Mouse (Mus musculus): ENCODE measurements around the gene Farsb. TPM values are rescaled to one million over a fixed set of nuclear protein-coding genes. Genes with fewer than 3 reads are reported as not detected.

Farsb gene
- total and polyA plus RNA-seq, 2 experiments from 2014 or later: 72.8 to 129 TPM

GRCm38 (mm10) chr1:78414421-78414820 lies 74.3 kb downstream of the Farsb start:
- TF ChIP-seq CTCF (IDR thresholded peaks at IDR 0.05; ENCODE audit: low read depth): no peak
- Histone ChIP-seq H3K9ac (replicated peaks; ENCODE audit: low read length) (no peak overlapping the region), H3K27ac (no peak overlapping the region), H3K9me3 (ENCODE audit: low read length) (no peaks in the 10 kb centered on the region), H3K4me2 (ENCODE audit: low read depth, low read length) (no peak overlapping the region), H3K27me3 (ENCODE audit: insufficient read depth, low read length) (no peaks in the 10 kb centered on the region), H3K4me3 (ENCODE audit: low read length) (no peak overlapping the region), H3K4me1 (ENCODE audit: insufficient read depth, low read length) (no peaks in the 10 kb centered on the region), H3K36me3 (ENCODE audit: insufficient read depth, low read length) (no peaks in the 10 kb centered on the region)
- DNase-seq (ENCODE audit: low spot score) (no peak), ATAC-seq (no peak)
- 83% methylated on average over 5 of the region's 5 CpGs for WGBS

DNA sequence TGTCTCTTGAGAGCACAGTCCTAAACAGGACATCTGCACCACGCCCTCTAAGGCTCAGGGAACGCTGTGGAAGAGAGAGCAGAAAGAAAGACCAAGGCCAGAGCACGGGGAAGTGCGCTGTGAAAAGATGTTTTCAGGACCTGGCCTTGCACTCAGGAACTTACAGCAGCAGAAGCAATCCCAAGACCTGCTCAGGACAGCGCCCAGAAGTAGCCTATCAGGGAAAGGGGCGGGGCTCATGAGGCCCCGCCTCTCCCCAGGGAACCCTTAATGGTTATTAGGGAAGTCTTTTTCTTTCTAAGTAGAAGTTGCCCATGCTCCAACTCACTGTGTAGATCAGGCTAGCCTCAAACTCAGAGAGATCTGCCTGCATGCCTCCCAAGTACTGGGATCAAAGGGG lies 76.0 kb downstream of the Farsb start:
- DNase-seq (ENCODE audit: low spot score) (no peak), ATAC-seq (no peak)
- Histone ChIP-seq H3K4me1 (ENCODE audit: insufficient read depth, low read length) (no peaks in the 10 kb centered on the region), H3K9ac (replicated peaks; ENCODE audit: low read length) (no peak overlapping the region), H3K4me3 (ENCODE audit: low read length) (no peak overlapping the region), H3K9me3 (ENCODE audit: low read length) (no peaks in the 10 kb centered on the region), H3K27ac (no peak overlapping the region), H3K27me3 (ENCODE audit: insufficient read depth, low read length) (no peaks in the 10 kb centered on the region), H3K4me2 (ENCODE audit: low read depth, low read length) (no peak overlapping the region), H3K36me3 (ENCODE audit: insufficient read depth, low read length) (no peaks in the 10 kb centered on the region)
- WGBS: 37% methylated on average over 7 of the region's 7 CpGs
- no peak for TF ChIP-seq CTCF (IDR thresholded peaks at IDR 0.05; ENCODE audit: low read depth)

DNA sequence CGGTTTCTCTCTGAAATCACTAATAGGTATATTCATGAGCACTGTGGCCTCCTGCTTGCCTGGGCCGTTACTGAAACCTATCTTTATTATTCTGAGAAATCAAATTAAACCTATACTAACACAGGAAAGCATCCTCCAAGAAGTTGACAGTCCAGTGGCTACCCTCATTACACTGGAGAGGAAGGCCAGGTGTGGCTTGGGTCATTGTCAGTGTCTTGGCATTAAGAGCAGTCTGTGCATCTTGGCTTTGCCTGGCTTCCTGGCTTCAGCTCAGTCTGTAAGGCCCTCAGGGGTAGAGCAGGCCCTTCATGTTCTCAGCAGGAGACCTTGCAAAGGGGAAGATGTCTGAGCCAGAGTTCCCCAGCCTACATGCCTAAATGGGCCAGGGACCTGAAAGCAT lies 79.3 kb downstream of the Farsb start:
- DNase-seq (ENCODE audit: low spot score) (no peak), ATAC-seq (no peak)
- no peak overlapping the region for H3K27ac ChIP-seq
- no peak overlapping the region for H3K4me2 ChIP-seq (ENCODE audit: low read depth, low read length)
- WGBS: 97% methylated on average over 2 of the region's 2 CpGs
- H3K27me3 ChIP-seq (ENCODE audit: insufficient read depth, low read length): no peaks in the 10 kb centered on the region
- H3K4me3 ChIP-seq (ENCODE audit: low read length): no peak overlapping the region
- no peak overlapping the region for H3K9ac ChIP-seq (replicated peaks; ENCODE audit: low read length)
- no peak for TF ChIP-seq CTCF (IDR thresholded peaks at IDR 0.05; ENCODE audit: low read depth)
- H3K36me3 ChIP-seq (ENCODE audit: insufficient read depth, low read length): no peaks in the 10 kb centered on the region
- no peaks in the 10 kb centered on the region for H3K4me1 ChIP-seq (ENCODE audit: insufficient read depth, low read length)
- H3K9me3 ChIP-seq (ENCODE audit: low read length): no peaks in the 10 kb centered on the region

- ATAC-seq (no peak), DNase-seq (ENCODE audit: low spot score) (no peak)
- Histone ChIP-seq H3K4me1 (ENCODE audit: insufficient read depth, low read length) (no peaks in the 10 kb centered on the region), H3K9me3 (ENCODE audit: low read length) (no peaks in the 10 kb centered on the region), H3K9ac (replicated peaks; ENCODE audit: low read length) (no peak overlapping the region), H3K27ac (no peak overlapping the region), H3K4me2 (ENCODE audit: low read depth, low read length) (no peak overlapping the region), H3K4me3 (ENCODE audit: low read length) (no peak overlapping the region), H3K36me3 (ENCODE audit: insufficient read depth, low read length) (no peaks in the 10 kb centered on the region), H3K27me3 (ENCODE audit: insufficient read depth, low read length) (no peaks in the 10 kb centered on the region)
- 97% methylated on average over 4 of the region's 4 CpGs for WGBS
- no peak for TF ChIP-seq CTCF (IDR thresholded peaks at IDR 0.05; ENCODE audit: low read depth)
These were observed 87.3 kb downstream of the Farsb start for GRCm38 (mm10) chr1:78401413-78401812.

- no peak for TF ChIP-seq CTCF (IDR thresholded peaks at IDR 0.05; ENCODE audit: low read depth)
- no peaks in the 10 kb centered on the region for H3K9me3 ChIP-seq (ENCODE audit: low read length)
- no peaks in the 10 kb centered on the region for H3K4me1 ChIP-seq (ENCODE audit: insufficient read depth, low read length)
- DNase-seq (ENCODE audit: low spot score): no peak
- H3K4me2 ChIP-seq (ENCODE audit: low read depth, low read length): no peak overlapping the region
- ATAC-seq: no peak
- 78% methylated on average over 3 of the region's 3 CpGs for WGBS
- no peaks in the 10 kb centered on the region for H3K27me3 ChIP-seq (ENCODE audit: insufficient read depth, low read length)
- no peaks in the 10 kb centered on the region for H3K36me3 ChIP-seq (ENCODE audit: insufficient read depth, low read length)
- no peak overlapping the region for H3K27ac ChIP-seq
- H3K4me3 ChIP-seq (ENCODE audit: low read length): no peak overlapping the region
- H3K9ac ChIP-seq (replicated peaks; ENCODE audit: low read length): no peak overlapping the region
These were observed 88.9 kb downstream of the Farsb start for GRCm38 (mm10) chr1:78399755-78400154.

DNA sequence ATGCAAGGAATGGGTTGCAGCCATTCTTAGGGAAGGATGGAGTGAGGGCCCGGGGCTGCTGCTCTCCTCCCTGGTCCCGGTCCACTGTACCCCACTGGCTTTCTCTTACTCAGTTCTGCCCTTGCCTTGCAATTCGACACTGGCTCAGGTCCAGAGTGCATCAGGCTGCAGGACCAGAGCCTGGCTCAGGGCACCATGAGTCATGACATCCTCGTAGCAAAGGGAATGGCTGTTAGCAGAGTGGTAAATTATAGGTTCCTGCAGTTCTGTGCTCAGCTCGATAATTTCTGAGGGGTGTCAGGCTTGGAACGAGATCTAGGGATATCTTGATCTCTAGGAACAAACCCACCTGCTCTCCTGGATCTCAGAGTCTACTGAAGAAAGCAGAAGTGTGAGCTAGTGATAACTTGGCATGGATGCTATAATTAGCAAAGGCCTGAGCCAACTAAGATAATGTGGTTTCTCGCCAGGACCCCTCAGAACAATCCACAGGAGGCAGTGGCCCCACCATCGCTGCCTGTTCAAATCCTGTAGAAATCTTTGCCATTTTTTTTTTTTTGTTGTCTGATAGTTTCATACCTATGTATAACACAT lies 92.3 kb downstream of the Farsb start:
- Histone ChIP-seq H3K9ac (replicated peaks; ENCODE audit: low read length) (no peak overlapping the region), H3K27ac (no peak overlapping the region), H3K4me3 (ENCODE audit: low read length) (no peak overlapping the region), H3K27me3 (ENCODE audit: insufficient read depth, low read length) (no peaks in the 10 kb centered on the region), H3K4me1 (ENCODE audit: insufficient read depth, low read length) (no peaks in the 10 kb centered on the region), H3K36me3 (ENCODE audit: insufficient read depth, low read length) (no peaks in the 10 kb centered on the region), H3K9me3 (ENCODE audit: low read length) (no peaks in the 10 kb centered on the region), H3K4me2 (ENCODE audit: low read depth, low read length) (no peak overlapping the region)
- TF ChIP-seq CTCF (IDR thresholded peaks at IDR 0.05; ENCODE audit: low read depth): no peak
- 32% methylated on average over 8 of the region's 8 CpGs for WGBS
- DNase-seq (ENCODE audit: low spot score) (peak; percentile 17), ATAC-seq (no peak)

DNA sequence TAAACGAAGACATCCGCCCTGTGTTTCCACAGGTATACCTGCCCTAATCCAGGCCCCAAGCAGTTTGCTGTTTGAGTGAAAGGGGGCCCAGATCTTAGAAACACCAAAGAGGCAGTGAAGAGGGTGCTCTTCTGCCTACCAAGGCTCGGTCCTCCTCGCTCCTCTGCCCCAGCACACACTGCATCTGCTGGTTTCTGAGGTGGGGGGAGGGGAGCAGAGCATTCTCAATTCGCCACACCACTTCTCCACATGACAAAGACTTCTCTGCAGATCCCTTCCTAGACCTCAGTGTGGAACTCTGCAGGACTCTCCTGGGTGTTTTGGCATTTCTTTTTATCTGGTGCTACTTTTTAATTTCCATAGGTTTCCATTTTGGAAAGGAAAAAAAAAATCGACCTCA lies 93.0 kb downstream of the Farsb start:
- no peaks in the 10 kb centered on the region for H3K27me3 ChIP-seq (ENCODE audit: insufficient read depth, low read length)
- no peak overlapping the region for H3K4me2 ChIP-seq (ENCODE audit: low read depth, low read length)
- 36% methylated on average over 6 of the region's 6 CpGs for WGBS
- DNase-seq (ENCODE audit: low spot score): no peak
- no peaks in the 10 kb centered on the region for H3K36me3 ChIP-seq (ENCODE audit: insufficient read depth, low read length)
- H3K27ac ChIP-seq: no peak overlapping the region
- TF ChIP-seq CTCF (IDR thresholded peaks at IDR 0.05; ENCODE audit: low read depth): no peak
- ATAC-seq: no peak
- H3K9ac ChIP-seq (replicated peaks; ENCODE audit: low read length): no peak overlapping the region
- no peak overlapping the region for H3K4me3 ChIP-seq (ENCODE audit: low read length)
- H3K9me3 ChIP-seq (ENCODE audit: low read length): no peaks in the 10 kb centered on the region
- no peaks in the 10 kb centered on the region for H3K4me1 ChIP-seq (ENCODE audit: insufficient read depth, low read length)

All from hindbrain, postnatal 0 days (tissue).